Mouse (Mus musculus) WW6 (cell line): ENCODE measurements around the gene Scn1a.

Source experiments
- DNase-seq: peaks from one replicate; pipeline ENCODE4 v3.0.0-alpha.2; 2013; ENCODE audit warnings: low read depth, low spot score

Scn1a gene

GRCm38 (mm10) chr2:66244013-66244412, 196.6 kb downstream of the Scn1a start:
- DNase-seq = no peak

- no peak for DNase-seq
These were observed 200.3 kb downstream of the Scn1a start for GRCm38 (mm10) chr2:66240334-66240733.

- no peak for DNase-seq
These were observed 201.8 kb downstream of the Scn1a start for GRCm38 (mm10) chr2:66238886-66239285.

- DNase-seq = no peak
These were observed 219.7 kb downstream of the Scn1a start for GRCm38 (mm10) chr2:66220954-66221353.
